Mouse (Mus musculus) CH12.LX (cell line): ENCODE measurements around the gene Samd13. TPM values are rescaled to one million over a fixed set of nuclear protein-coding genes. Genes with fewer than 3 reads are reported as not detected.

Experiments used
- DNase-seq: peaks from one replicate; pipeline ENCODE4 v3.0.0-alpha.2; 2013; ENCODE audit errors: extremely low read depth
- H3K27ac ChIP-seq: 2 replicates; pipeline ENCODE4 v1.5.1; 2012; ENCODE audit warnings: low read depth, mild to moderate bottlenecking, control low read depth, moderate library complexity; ENCODE audit not compliant: insufficient read depth
- H3K27me3 ChIP-seq: replicated peaks from 2 replicates; pipeline ENCODE3; 2012; ENCODE audit warnings: inconsistent platforms
- H3K36me3 ChIP-seq, 2 experiments: replicated peaks in 1 of 2; 2 replicates each; pipeline versions ENCODE3 to v1.6.1; 2012; ENCODE audit warnings: inconsistent platforms in 1 of 2, low read length in 1 of 2, mild to moderate bottlenecking in 1 of 2, mixed read lengths in 1 of 2, moderate library complexity in 1 of 2; ENCODE audit not compliant: control insufficient read depth in 1 of 2, insufficient read depth in 1 of 2
- H3K4me1 ChIP-seq, 2 experiments: 2 replicates each; pipeline ENCODE4 v1.6.1; 2012; ENCODE audit warnings: inconsistent platforms in 1 of 2, moderate library complexity in 1 of 2; ENCODE audit not compliant: insufficient read depth in 2 of 2, control insufficient read depth in 1 of 2
- H3K4me2 ChIP-seq: 2 replicates; pipeline ENCODE4 v1.6.1; 2012; ENCODE audit warnings: low read depth, mild to moderate bottlenecking, control low read depth; ENCODE audit not compliant: poor library complexity, insufficient read depth, severe bottlenecking
- H3K4me3 ChIP-seq, 3 experiments: fragments of 150-350 bp in 1 of 3; sonication (generic) in 1 of 3; replicated peaks in 1 of 3; 2 replicates each; pipeline versions ENCODE3 to v1.5.1; 2011 to 2012; ENCODE audit warnings: low read depth in 2 of 3, low read length in 2 of 3, mild to moderate bottlenecking in 2 of 3, moderate library complexity in 2 of 3, control low read depth in 1 of 3, improper control_type of control experiment in 1 of 3, inconsistent platforms in 1 of 3, mixed read lengths in 1 of 3; ENCODE audit not compliant: poor library complexity in 1 of 3
- H3K79me2 ChIP-seq: replicated peaks from 2 replicates; pipeline ENCODE4 v1.6.1; 2012; ENCODE audit warnings: mild to moderate bottlenecking, moderate library complexity; ENCODE audit not compliant: control insufficient read depth, poor library complexity, insufficient read depth, severe bottlenecking; ENCODE audit errors: extremely low read depth
- H3K9ac ChIP-seq: 2 replicates; pipeline ENCODE4 v1.6.1; 2012; ENCODE audit warnings: low read depth, mild to moderate bottlenecking, control low read depth, moderate library complexity; ENCODE audit not compliant: insufficient read depth
- H3K9me3 ChIP-seq: replicated peaks from 2 replicates; pipeline ENCODE3; 2012; ENCODE audit warnings: low read length, inconsistent platforms, mixed read lengths
- BHLHE40 ChIP-seq: IDR thresholded peaks from 2 replicates; pipeline ENCODE4 v1.6.1; 2011; ENCODE audit warnings: mild to moderate bottlenecking, low read depth, low read length, improper control_type of control experiment
- CHD1 ChIP-seq: IDR thresholded peaks from 2 replicates; pipeline ENCODE4 v1.6.1; 2012; ENCODE audit warnings: low read depth, low read length, improper control_type of control experiment, inconsistent platforms
- CHD2 ChIP-seq: IDR thresholded peaks from 2 replicates; pipeline ENCODE4 v1.6.1; 2011; ENCODE audit warnings: low read length, improper control_type of control experiment
- CTCF ChIP-seq, 2 experiments: IDR thresholded peaks in 1 of 2; conservative IDR thresholded peaks in 1 of 2; 2 replicates each; pipeline ENCODE4 v1.5.1; 2011 to 2012; ENCODE audit warnings: low read depth in 2 of 2, low read length in 2 of 2, improper control_type of control experiment in 1 of 2, inconsistent platforms in 1 of 2, mild to moderate bottlenecking in 1 of 2, moderate library complexity in 1 of 2
- E2F4 ChIP-seq: IDR thresholded peaks from 2 replicates; pipeline ENCODE4 v1.6.1; 2011; ENCODE audit warnings: low read depth, low read length, improper control_type of control experiment; ENCODE audit not compliant: insufficient replicate concordance
- ELF1 ChIP-seq: IDR thresholded peaks from 2 replicates; pipeline ENCODE4 v1.6.1; 2014; ENCODE audit warnings: low read depth, mild to moderate bottlenecking, inconsistent platforms, low read length, improper control_type of control experiment
- EP300 ChIP-seq: IDR thresholded peaks from 2 replicates; pipeline ENCODE4 v1.6.1; 2011; ENCODE audit warnings: low read length, improper control_type of control experiment
- ETS1 ChIP-seq: conservative IDR thresholded peaks from 2 replicates; pipeline ENCODE4 v1.6.1; 2012; ENCODE audit warnings: low read depth, mild to moderate bottlenecking, inconsistent platforms, low read length, improper control_type of control experiment, moderate library complexity
- GABPA ChIP-seq: IDR thresholded peaks from 2 replicates; pipeline ENCODE4 v1.6.1; 2012; ENCODE audit warnings: low read depth, low read length, improper control_type of control experiment, inconsistent platforms; ENCODE audit not compliant: insufficient replicate concordance
- HCFC1 ChIP-seq: IDR thresholded peaks from 2 replicates; pipeline ENCODE4 v1.6.1; 2012; ENCODE audit warnings: low read depth, mild to moderate bottlenecking, inconsistent platforms, low read length, improper control_type of control experiment
- IRF4 ChIP-seq: IDR thresholded peaks from 2 replicates; pipeline ENCODE4 v1.6.1; 2014; ENCODE audit warnings: low read depth, mild to moderate bottlenecking, inconsistent platforms, low read length, improper control_type of control experiment
- JUN ChIP-seq: IDR thresholded peaks from 2 replicates; pipeline ENCODE4 v1.6.1; 2011; ENCODE audit warnings: low read depth, mild to moderate bottlenecking, low read length, improper control_type of control experiment, moderate library complexity; ENCODE audit not compliant: insufficient read depth
- JUND ChIP-seq: conservative IDR thresholded peaks from 2 replicates; pipeline ENCODE4 v1.6.1; 2011; ENCODE audit warnings: low read depth, low read length, improper control_type of control experiment
- KAT2A ChIP-seq: IDR thresholded peaks from 2 replicates; pipeline ENCODE4 v1.6.1; 2012; ENCODE audit warnings: low read length, improper control_type of control experiment, inconsistent platforms; ENCODE audit not compliant: insufficient replicate concordance
- MAFK ChIP-seq: IDR thresholded peaks from 2 replicates; pipeline ENCODE4 v1.6.1; 2011; ENCODE audit warnings: low read length, improper control_type of control experiment; ENCODE audit not compliant: insufficient replicate concordance
- MAX ChIP-seq: IDR thresholded peaks from 2 replicates; pipeline ENCODE4 v1.6.1; 2011; ENCODE audit warnings: low read length, improper control_type of control experiment
- MAZ ChIP-seq: IDR thresholded peaks from 2 replicates; pipeline ENCODE4 v1.6.1; 2012; ENCODE audit warnings: low read depth, mild to moderate bottlenecking, inconsistent platforms, low read length, improper control_type of control experiment, moderate library complexity
- MEF2A ChIP-seq: IDR thresholded peaks from 2 replicates; pipeline ENCODE4 v1.6.1; 2014; ENCODE audit warnings: low read depth, mild to moderate bottlenecking, inconsistent platforms, low read length, improper control_type of control experiment, borderline replicate concordance
- MXI1 ChIP-seq: IDR thresholded peaks from 2 replicates; pipeline ENCODE4 v1.6.1; 2011; ENCODE audit warnings: mild to moderate bottlenecking, low read depth, low read length, improper control_type of control experiment
- MYC ChIP-seq: IDR thresholded peaks from 2 replicates; pipeline ENCODE4 v1.6.1; 2011; ENCODE audit warnings: low read depth, mild to moderate bottlenecking, improper control_type of control experiment, low read length
- NELFE ChIP-seq: IDR thresholded peaks from 2 replicates; pipeline ENCODE4 v1.6.1; 2011; ENCODE audit warnings: low read depth, low read length, improper control_type of control experiment
- NRF1 ChIP-seq: IDR thresholded peaks from 2 replicates; pipeline ENCODE4 v1.6.1; 2014; ENCODE audit warnings: low read depth, mild to moderate bottlenecking, inconsistent platforms, low read length, improper control_type of control experiment, moderate library complexity
- POLR2A ChIP-seq: IDR thresholded peaks from 2 replicates; pipeline ENCODE4 v1.6.1; 2011; ENCODE audit warnings: low read depth, mild to moderate bottlenecking, improper control_type of control experiment, low read length
- POLR2AphosphoS2 ChIP-seq: IDR thresholded peaks from 2 replicates; pipeline ENCODE4 v1.6.1; 2011; ENCODE audit warnings: low read depth, low read length, improper control_type of control experiment
- RAD21 ChIP-seq: IDR thresholded peaks from 2 replicates; pipeline ENCODE4 v1.6.1; 2011; ENCODE audit warnings: low read depth, mild to moderate bottlenecking, low read length, improper control_type of control experiment, moderate library complexity
- RCOR1 ChIP-seq: conservative IDR thresholded peaks from 2 replicates; pipeline ENCODE4 v1.6.1; 2012; ENCODE audit warnings: low read depth, mild to moderate bottlenecking, inconsistent platforms, low read length, improper control_type of control experiment
- SIN3A ChIP-seq: IDR thresholded peaks from 2 replicates; pipeline ENCODE4 v1.6.1; 2012; ENCODE audit warnings: low read length, improper control_type of control experiment, inconsistent platforms
- SMC3 ChIP-seq: IDR thresholded peaks from 2 replicates; pipeline ENCODE4 v1.6.1; 2011; ENCODE audit warnings: low read depth, low read length, improper control_type of control experiment
- TBP ChIP-seq: conservative IDR thresholded peaks from 2 replicates; pipeline ENCODE4 v1.6.1; 2011; ENCODE audit warnings: low read depth, low read length, improper control_type of control experiment
- USF1 ChIP-seq: IDR thresholded peaks from 2 replicates; pipeline ENCODE4 v1.6.1; 2014; ENCODE audit warnings: low read depth, mild to moderate bottlenecking, inconsistent platforms, low read length, improper control_type of control experiment
- USF2 ChIP-seq: conservative IDR thresholded peaks from 2 replicates; pipeline ENCODE4 v1.6.1; 2011; ENCODE audit warnings: low read depth, low read length, improper control_type of control experiment
- ZKSCAN1 ChIP-seq: IDR thresholded peaks from 2 replicates; pipeline ENCODE4 v1.6.1; 2012; ENCODE audit warnings: low read depth, inconsistent platforms, low read length, improper control_type of control experiment, borderline replicate concordance
- ZMIZ1 ChIP-seq: IDR thresholded peaks from 2 replicates; pipeline ENCODE4 v1.6.1; 2012; ENCODE audit warnings: low read depth, mild to moderate bottlenecking, inconsistent platforms, low read length, improper control_type of control experiment
- ZNF384 ChIP-seq: IDR thresholded peaks from 2 replicates; pipeline ENCODE4 v1.6.1; 2012; ENCODE audit warnings: low read depth, low read length, improper control_type of control experiment, inconsistent platforms
- dilution Hi-C: fragments of 300-500 bp; cut with MboI; formaldehyde crosslinking; loops from 2 replicates; pipeline ENCODE4 v1.14.3; 2020; ENCODE audit warnings: low sequenced_read_pairs; ENCODE audit not compliant: extremely low pct_unique_long_range_greater_than_20kb, extremely low pct_ligation_motif_present
- in situ Hi-C: fragments of 300-500 bp; cut with MboI; formaldehyde crosslinking; loops from 3 replicates; pipeline ENCODE4 v1.14.3; 2019; ENCODE audit warnings: low sequenced_read_pairs, low pct_ligation_motif_present, low pct_unique_long_range_greater_than_20kb, mixed read lengths
- polyA plus RNA-seq: library from polyadenylated mRNA; unstranded; fragments of >175 nt; gene quantifications from 2 replicates; pipeline ENCODE4 v1.2.1, GENCODE M21; 2012; ENCODE audit warnings: low read depth; ENCODE audit not compliant: insufficient read length
- total RNA-seq, 2 experiments: library from RNA; depleted of rRNA; stranded (reverse); fragments of 300-350 nt in 1 of 2; fragments of >200 nt in 1 of 2; gene quantifications; 2 replicates each; pipeline ENCODE4 v1.2.3; 2012 to 2014

Samd13 gene
- total and polyA plus RNA-seq, 3 experiments, result not detected

GRCm38 (mm10) chr3:146657433-146657832, 28.0 kb downstream of the Samd13 start:
- TF ChIP-seq BHLHE40 (peak; percentile 71), USF2 (no peak)
- H3K4me1 ChIP-seq, result peaks cover 12 to 31% of the 10 kb centered on the region in 2 experiments
- H3K36me3 ChIP-seq, result no peaks in the 10 kb centered on the region
- dilution Hi-C loops (no loop called here), in situ Hi-C loops (no loop called here)
- H3K4me2 ChIP-seq, result no peak overlapping the region
- H3K4me3 ChIP-seq, result no peak overlapping the region
- H3K79me2 ChIP-seq, result no peaks in the 10 kb centered on the region
- H3K9me3 ChIP-seq, result no peaks in the 10 kb centered on the region
- no peak for DNase-seq
- no peak overlapping the region for H3K27ac ChIP-seq
- H3K9ac ChIP-seq, result no peak overlapping the region
- no peaks in the 10 kb centered on the region for H3K27me3 ChIP-seq

GRCm38 (mm10) chr3:146655111-146655577, 30.2 kb downstream of the Samd13 start:
- DNase-seq, result peak; percentile 64
- Histone ChIP-seq H3K4me1 (peaks cover 14 to 21% of the 10 kb centered on the region in 2 experiments), H3K27ac (no peak overlapping the region), H3K36me3 (no peaks in the 10 kb centered on the region), H3K4me3 (no peak overlapping the region), H3K9ac (no peak overlapping the region), H3K4me2 (no peak overlapping the region), H3K79me2 (no peaks in the 10 kb centered on the region), H3K27me3 (no peaks in the 10 kb centered on the region), H3K9me3 (no peaks in the 10 kb centered on the region)
- in situ Hi-C loops (no loop called here), dilution Hi-C loops (no loop called here)
- TF ChIP-seq BHLHE40, result no peak
- no peak for TF ChIP-seq TBP
- no peak for TF ChIP-seq POLR2AphosphoS2
- TF ChIP-seq SIN3A, result no peak
- TF ChIP-seq CTCF (conservative IDR thresholded peaks at IDR 0.05 in 1 of 2, IDR thresholded peaks at IDR 0.05 in 1 of 2; ENCODE audit: low read depth in 2 of 2, low read length in 2 of 2), result no peak
- no peak for TF ChIP-seq MAZ
- no peak for TF ChIP-seq RAD21
- TF ChIP-seq IRF4, result no peak
- no peak for TF ChIP-seq NRF1
- TF ChIP-seq ZKSCAN1, result no peak
- TF ChIP-seq MEF2A, result no peak
- TF ChIP-seq ETS1, result peak; percentile 24; the same call in 1 of the 2 replicates
- no peak for TF ChIP-seq POLR2A
- peak; percentile 100 for TF ChIP-seq MAFK
- no peak for TF ChIP-seq RCOR1
- TF ChIP-seq USF2, result no peak
- no peak for TF ChIP-seq JUN
- no peak for TF ChIP-seq NELFE
- no peak for TF ChIP-seq CHD2
- TF ChIP-seq GABPA, result 0 out of 2 replicates have a peak, but pooled peaks have one; percentile 10
- no peak for TF ChIP-seq SMC3
- TF ChIP-seq ZMIZ1, result no peak
- no peak for TF ChIP-seq MYC
- no peak for TF ChIP-seq USF1
- peak; percentile 17; the same call in 1 of the 2 replicates for TF ChIP-seq EP300
- TF ChIP-seq MAX, result no peak
- peak; percentile 43; the same call in 1 of the 2 replicates for TF ChIP-seq ELF1
- no peak for TF ChIP-seq MXI1
- no peak for TF ChIP-seq E2F4
- no peak for TF ChIP-seq KAT2A
- no peak for TF ChIP-seq CHD1
- no peak for TF ChIP-seq JUND
- TF ChIP-seq HCFC1, result no peak
- TF ChIP-seq ZNF384, result no peak
- TF ChIP-seq, all 38 proteins: peak for 5
